Mouse (Mus musculus) small intestine, adult 2 months (tissue): ENCODE measurements around the gene Dynlt1b. TPM values are rescaled to one million over a fixed set of nuclear protein-coding genes. Genes with fewer than 3 reads are reported as not detected.
"Not testable (repeated sequence)": the region's sequence is repeated elsewhere in the genome, so short reads cannot be mapped to it uniquely, and the experiment has no call there.

Source experiments
- H3K27ac ChIP-seq: fragments of 200-500 bp; 2 replicates; pipeline ENCODE4 v1.5.1; 2012; ENCODE audit warnings: low read depth, low read length, control low read depth, inconsistent platforms; ENCODE audit not compliant: insufficient read depth
- H3K27me3 ChIP-seq: fragments of 200-500 bp; 2 replicates; pipeline ENCODE4 v1.6.1; 2012; ENCODE audit warnings: mild to moderate bottlenecking, moderate library complexity, low read length, inconsistent platforms; ENCODE audit not compliant: control insufficient read depth, insufficient read depth
- H3K36me3 ChIP-seq: fragments of 200-500 bp; 2 replicates; pipeline ENCODE4 v1.6.1; 2012; ENCODE audit warnings: mild to moderate bottlenecking, low read length, control low read depth, inconsistent platforms; ENCODE audit not compliant: control insufficient read depth, insufficient read depth
- H3K4me1 ChIP-seq: fragments of 200-500 bp; 2 replicates; pipeline ENCODE4 v1.6.1; 2012; ENCODE audit warnings: low read length, inconsistent platforms, mixed read lengths; ENCODE audit not compliant: control insufficient read depth, insufficient read depth, insufficient read length
- H3K4me3 ChIP-seq: fragments of 200-500 bp; 2 replicates; pipeline ENCODE4 v1.5.1; 2012; ENCODE audit warnings: low read depth, mild to moderate bottlenecking, control low read depth, inconsistent platforms, low read length, moderate library complexity
- POLR2A ChIP-seq: fragments of 200-500 bp; IDR thresholded peaks from 2 replicates; pipeline ENCODE4 v1.6.1; 2012; ENCODE audit warnings: low read depth, mild to moderate bottlenecking, control low read depth, inconsistent platforms, low read length, moderate library complexity
- WGBS: fragments of 180-500 bp; shearing (Covaris S2); methylation state at CpG from one replicate; pipeline ENCODE4 v1.1.7; 2018; 5-methylcytosine and 5-hydroxymethylcytosine counted together
- polyA plus RNA-seq: library from polyadenylated mRNA; depleted of rRNA; stranded (reverse); fragments of >200 nt; gene quantifications from 2 replicates; pipeline ENCODE4 v1.2.3, GENCODE M21; 2012; rRNA removed

The Dynlt1b gene
- polyA plus RNA-seq, 1 experiment, result 349 TPM

DNA sequence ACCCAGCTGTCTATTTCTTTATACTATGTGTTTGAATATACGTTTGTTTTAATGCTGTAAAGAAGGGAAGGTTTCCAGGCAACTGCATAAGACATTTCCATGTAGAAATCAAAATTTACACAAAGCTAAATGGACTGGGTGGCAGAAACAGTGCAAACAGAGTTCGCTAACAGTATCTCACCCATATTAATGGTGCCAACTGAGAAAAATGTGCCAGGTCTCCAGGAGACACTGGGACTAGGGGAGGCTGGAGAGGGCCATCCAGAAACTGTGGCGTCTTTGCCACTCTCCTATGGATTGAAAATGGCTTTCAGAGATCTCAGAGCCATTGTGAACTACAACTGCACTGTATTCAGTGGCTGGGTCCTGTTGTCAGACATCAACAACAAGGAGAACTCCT lies 40.1 kb downstream of the Dynlt1b start:
- not testable (repeated sequence) for H3K4me3 ChIP-seq, H3K27ac ChIP-seq
- 93% methylated on average over 2 of the region's 3 CpGs for WGBS

DNA sequence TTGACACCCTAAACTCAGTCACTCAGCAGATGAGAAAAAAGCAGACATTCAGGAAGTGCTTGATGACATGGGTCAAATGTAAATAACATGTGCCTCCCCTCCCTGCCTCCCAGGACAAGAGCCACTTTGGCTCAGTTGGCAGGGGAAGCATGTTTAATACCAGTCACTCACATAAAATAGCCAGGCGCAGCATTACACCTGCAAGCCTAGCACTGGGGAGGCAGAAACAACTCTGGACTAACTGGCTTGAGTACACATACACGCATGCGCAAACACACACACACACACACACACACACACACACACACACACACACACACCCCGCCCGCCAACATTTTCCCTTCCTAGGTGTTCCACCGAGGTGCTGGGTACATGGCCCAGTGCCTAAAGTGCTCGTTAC lies 40.8 kb downstream of the Dynlt1b start:
- H3K27me3 ChIP-seq, H3K4me3 ChIP-seq, H3K27ac ChIP-seq, H3K36me3 ChIP-seq: not testable (repeated sequence)
- 50% methylated on average over 6 of the region's 7 CpGs for WGBS
- peaks cover 12% of the 10 kb centered on the region for H3K4me1 ChIP-seq

More for the DNA sequence above, 40.1 kb downstream of the Dynlt1b start:
- not testable (repeated sequence) for H3K4me1 ChIP-seq, H3K36me3 ChIP-seq, H3K27me3 ChIP-seq

DNA sequence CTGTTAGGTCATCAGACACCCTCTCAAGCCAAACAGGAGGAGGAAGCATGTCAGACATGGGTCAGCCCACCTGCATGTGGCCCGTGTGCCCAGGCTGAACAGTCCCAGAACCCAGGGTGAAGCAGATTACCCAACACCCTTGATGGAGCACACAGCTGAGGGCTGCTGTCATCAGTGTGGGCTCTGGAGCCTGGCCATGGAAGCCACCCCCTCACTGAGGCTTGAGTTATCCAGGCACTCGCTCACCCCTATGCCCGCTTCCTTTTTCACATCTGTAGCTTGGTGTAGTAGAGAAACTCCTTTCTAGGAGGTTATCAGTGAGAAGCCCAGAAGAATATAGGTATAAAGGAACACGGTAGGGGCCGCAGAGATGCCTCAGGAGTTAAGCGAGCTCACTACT lies 45.4 kb downstream of the Dynlt1b start:
- H3K27me3 ChIP-seq, H3K36me3 ChIP-seq, H3K27ac ChIP-seq, H3K4me3 ChIP-seq, H3K4me1 ChIP-seq: not testable (repeated sequence)
- 93% methylated on average over 6 of the region's 6 CpGs for WGBS

DNA sequence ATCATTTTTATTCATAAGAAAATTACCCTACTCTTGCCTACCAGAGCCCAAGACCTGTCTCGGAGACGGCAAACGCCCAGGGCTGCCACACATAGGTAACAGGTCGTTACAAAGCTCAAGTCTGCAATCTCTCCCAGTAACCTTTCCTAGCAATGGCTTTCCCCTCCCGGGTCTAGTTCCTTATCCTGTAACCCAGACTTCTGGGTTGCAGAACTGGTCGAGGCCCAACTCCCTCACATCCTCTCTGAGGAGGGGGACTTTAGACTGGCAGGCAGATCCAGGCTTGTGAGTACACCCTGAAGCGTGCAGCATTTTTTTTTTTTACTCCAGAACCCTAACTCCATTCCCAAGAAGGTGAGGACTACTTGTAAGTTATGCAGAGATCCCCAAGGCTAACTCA lies 46.0 kb downstream of the Dynlt1b start:
- not testable (repeated sequence) for H3K36me3 ChIP-seq, H3K27me3 ChIP-seq, H3K27ac ChIP-seq, H3K4me1 ChIP-seq
- H3K4me3 ChIP-seq, result peak overlapping the region; percentile 20
- WGBS, result 58% methylated on average over 7 of the region's 7 CpGs

DNA sequence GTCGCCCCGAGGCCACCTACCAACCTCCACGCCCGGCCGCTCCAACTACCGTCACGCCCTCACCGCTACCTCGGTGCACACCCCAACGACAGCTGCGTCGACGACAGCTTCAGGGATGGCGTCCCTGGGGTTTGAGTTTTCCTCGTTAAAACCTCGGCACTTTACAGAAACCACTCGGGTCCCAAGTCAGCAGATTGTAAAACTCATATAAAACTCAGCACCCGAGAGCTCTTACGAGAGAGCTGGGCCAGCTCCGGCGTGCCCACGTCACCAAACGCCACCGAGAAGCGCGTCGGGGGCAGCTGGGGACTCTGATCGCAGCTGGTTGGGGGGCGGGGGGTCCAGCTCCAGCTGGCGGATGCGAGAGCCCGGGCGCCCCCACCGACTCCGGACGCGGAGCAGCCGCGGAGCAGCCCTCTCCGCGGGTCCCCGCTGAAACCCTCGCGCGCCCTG lies 46.6 kb downstream of the Dynlt1b start:
- peak overlapping the region; percentile 60 for H3K4me3 ChIP-seq
- H3K27ac ChIP-seq, H3K4me1 ChIP-seq, H3K36me3 ChIP-seq, H3K27me3 ChIP-seq: not testable (repeated sequence)
- under 1% methylated on average over 45 of the region's 45 CpGs for WGBS
- TF ChIP-seq POLR2A, result peak; percentile 16; the same call in 1 of the 2 replicates

DNA sequence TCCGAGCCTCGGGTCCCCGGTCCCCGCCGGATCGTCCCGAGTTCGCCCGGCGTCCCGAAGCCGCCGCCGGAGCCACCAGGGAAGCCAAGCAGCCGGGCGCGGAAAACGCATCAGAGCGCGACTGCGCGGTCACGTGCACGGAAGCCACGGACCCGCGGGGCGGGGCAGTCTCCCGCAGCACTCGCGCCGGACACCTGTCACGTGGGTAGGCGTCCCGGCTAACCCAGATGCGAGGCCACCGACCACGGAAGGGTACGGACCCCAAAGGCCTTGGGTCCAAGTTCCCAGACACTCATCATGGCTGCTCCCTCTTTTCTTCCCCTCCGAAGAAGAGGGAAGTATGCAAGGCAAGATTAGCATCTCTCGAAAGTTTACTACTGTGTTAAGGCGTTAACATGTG lies 47.1 kb downstream of the Dynlt1b start:
- not testable (repeated sequence) for H3K4me1 ChIP-seq, H3K27me3 ChIP-seq, H3K36me3 ChIP-seq, H3K27ac ChIP-seq
- peak overlapping the region; percentile 60 for H3K4me3 ChIP-seq
- under 1% methylated on average over 42 of the region's 42 CpGs for WGBS

DNA sequence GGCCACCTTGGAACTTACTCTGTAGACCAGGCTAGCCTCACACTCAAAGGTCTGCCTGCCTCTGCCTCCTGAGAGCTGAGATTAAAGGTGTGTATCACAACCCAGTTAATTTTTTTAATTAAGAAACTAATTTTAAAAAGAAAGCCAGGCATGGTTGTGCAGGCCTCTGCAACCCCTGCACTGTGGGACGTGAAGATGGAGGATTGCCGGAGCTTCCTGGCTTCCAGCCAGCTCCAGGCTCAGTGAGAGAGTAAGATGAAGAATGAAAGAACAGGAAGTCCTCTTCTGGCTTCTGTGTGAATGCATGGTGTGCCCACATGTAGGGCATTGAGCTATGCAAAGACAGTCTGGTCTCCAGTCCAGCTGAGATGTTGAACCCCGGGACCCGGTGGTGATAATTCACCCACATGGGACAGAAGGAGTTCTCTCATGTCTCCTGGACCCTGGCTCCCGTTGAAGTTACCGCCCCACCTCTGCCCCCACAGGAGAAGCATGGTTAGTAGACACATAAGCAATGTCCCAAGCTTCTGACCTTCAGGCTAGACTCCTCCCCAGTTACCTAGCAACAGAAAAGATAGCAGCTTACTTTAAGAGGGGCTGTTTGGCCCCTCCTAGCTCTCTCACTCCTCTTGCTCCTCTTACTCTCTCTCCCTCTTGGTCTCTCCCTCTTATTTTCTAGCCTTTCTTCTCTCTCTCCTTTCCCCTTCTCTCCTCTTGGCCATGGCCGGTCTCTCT lies 51.1 kb downstream of the Dynlt1b start:
- not testable (repeated sequence) for H3K36me3 ChIP-seq, H3K4me3 ChIP-seq, H3K27ac ChIP-seq, H3K4me1 ChIP-seq, H3K27me3 ChIP-seq
- WGBS, result 42% methylated on average over 5 of the region's 7 CpGs

DNA sequence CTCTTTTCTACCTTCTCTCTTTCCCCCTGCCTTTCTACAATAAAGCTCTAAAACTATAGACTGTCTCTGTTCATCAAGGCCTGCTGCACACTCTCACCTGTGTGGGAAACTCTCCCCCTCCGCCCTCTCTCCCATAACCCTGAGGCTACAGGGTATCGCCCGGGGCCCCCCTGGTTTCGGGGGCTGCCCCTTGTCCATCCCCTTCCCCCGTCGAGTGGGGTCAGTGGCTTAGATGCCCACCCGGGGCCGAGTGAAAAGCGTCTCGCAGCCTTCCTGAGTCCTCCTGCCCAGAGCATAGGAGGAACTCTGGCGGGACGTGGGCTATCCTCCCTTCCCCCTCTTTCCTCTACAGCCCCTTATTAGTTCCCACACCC lies 51.7 kb downstream of the Dynlt1b start:
- H3K27ac ChIP-seq, H3K27me3 ChIP-seq, H3K4me3 ChIP-seq, H3K4me1 ChIP-seq, H3K36me3 ChIP-seq: not testable (repeated sequence)
- WGBS, result 83% methylated on average over 12 of the region's 12 CpGs

DNA sequence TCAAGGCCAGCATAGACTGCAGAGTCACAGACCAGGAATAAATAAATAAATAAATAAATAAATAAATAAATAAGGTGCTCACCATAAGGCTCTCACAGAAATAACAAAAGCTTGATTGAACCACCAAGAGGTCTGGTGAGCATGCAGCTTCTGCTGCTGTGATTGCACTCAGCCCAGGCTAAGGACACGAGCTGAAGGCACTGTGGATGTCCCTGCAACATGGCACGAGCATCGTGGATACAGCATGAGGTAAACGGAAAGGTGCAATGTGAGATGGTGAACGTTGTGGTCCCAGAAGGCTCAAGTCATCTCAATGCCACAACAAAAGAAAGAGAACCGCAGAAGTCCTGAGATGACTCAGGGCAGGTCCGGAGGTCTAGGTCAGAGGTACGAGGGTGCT lies 52.3 kb downstream of the Dynlt1b start:
- WGBS, result 70% methylated on average over 8 of the region's 8 CpGs
- not testable (repeated sequence) for H3K4me1 ChIP-seq

More for the DNA sequence above, 52.3 kb downstream of the Dynlt1b start:
- H3K4me3 ChIP-seq, H3K27me3 ChIP-seq, H3K36me3 ChIP-seq, H3K27ac ChIP-seq: not testable (repeated sequence)

Other genes with a start within 250 kb of the Dynlt1b start
- gene Tmem181a, start 173.3 kb upstream of the Dynlt1b start, polyA plus RNA-seq, result 9.9 and 19.9 TPM in 2 replicates
- 3.6 and 10.7 TPM in 2 replicates for gene Dynlt1a, start 112.6 kb upstream of the Dynlt1b start, polyA plus RNA-seq
- gene Dynlt1c, start 171.6 kb downstream of the Dynlt1b start, polyA plus RNA-seq, result 2.5 and 6.7 TPM in 2 replicates
- gene Dynlt1f, start 225.8 kb downstream of the Dynlt1b start, polyA plus RNA-seq, result 30.9 and 50.3 TPM in 2 replicates
- gene Sytl3, start 229.0 kb downstream of the Dynlt1b start, polyA plus RNA-seq, result 2.5 and 6.4 TPM in 2 replicates